Mouse (Mus musculus) ES-E14 (cell line): ENCODE results near the gene Adam11.

ENCODE experiments used
- CHD2 ChIP-seq: IDR thresholded peaks from 2 replicates; pipeline ENCODE4 v1.6.1; 2014; ENCODE audit warnings: mild to moderate bottlenecking, low read depth, low read length, inconsistent platforms
- MAFK ChIP-seq: IDR thresholded peaks from 2 replicates; pipeline ENCODE4 v1.6.1; 2014; ENCODE audit warnings: mild to moderate bottlenecking, low read depth, low read length, inconsistent platforms; ENCODE audit not compliant: insufficient read depth
- ZC3H11A ChIP-seq: IDR thresholded peaks from 2 replicates; pipeline ENCODE4 v1.6.1; 2012; ENCODE audit warnings: low read depth, mild to moderate bottlenecking, inconsistent platforms, low read length, borderline replicate concordance
- ZNF384 ChIP-seq: IDR thresholded peaks from 2 replicates; pipeline ENCODE4 v1.6.1; 2012; ENCODE audit warnings: low read depth, low read length, inconsistent platforms

- no peak for TF ChIP-seq ZC3H11A
- no peak for TF ChIP-seq MAFK
- TF ChIP-seq CHD2: no peak
- no peak for TF ChIP-seq ZNF384
Measured at GRCm38 (mm10) chr11:102819021-102819782, 58.0 kb downstream of the Adam11 start, which contains the start of gene Gjc1.
